Mouse (Mus musculus) MEL (cell line): ENCODE data around the gene Pfkfb3. TPM values are rescaled to one million over a fixed set of nuclear protein-coding genes. Genes with fewer than 3 reads are reported as not detected.

Experiments used
- DNase-seq: peaks from one replicate; pipeline ENCODE4 v3.0.0; 2011; ENCODE audit warnings: low read depth, low spot score
- H3K27ac ChIP-seq: 2 replicates; pipeline ENCODE4 v1.5.1; 2012; ENCODE audit warnings: low read depth, mild to moderate bottlenecking, control low read depth, low read length, moderate library complexity; ENCODE audit not compliant: control insufficient read depth
- H3K27me3 ChIP-seq, 2 experiments: fragments of 150-350 bp in 1 of 2; sonication (generic) in 1 of 2; 2 replicates each; pipeline ENCODE4 v1.6.1; 2012; ENCODE audit warnings: low read length in 2 of 2, mild to moderate bottlenecking in 2 of 2, improper control_type of control experiment in 1 of 2, moderate library complexity in 1 of 2; ENCODE audit not compliant: insufficient read depth in 2 of 2, control insufficient read depth in 1 of 2
- H3K36me3 ChIP-seq, 2 experiments: 2 replicates each; pipeline ENCODE4 v1.6.1; 2012 to 2014; ENCODE audit warnings: low read length in 2 of 2, improper control_type of control experiment in 1 of 2, inconsistent platforms in 1 of 2, mild to moderate bottlenecking in 1 of 2; ENCODE audit not compliant: insufficient read depth in 2 of 2, control insufficient read depth in 1 of 2
- H3K4me1 ChIP-seq, 2 experiments: fragments of 150-350 bp in 1 of 2; sonication (generic) in 1 of 2; 2 replicates each; pipeline ENCODE4 v1.6.1; 2012; ENCODE audit warnings: low read length in 2 of 2, improper control_type of control experiment in 1 of 2, mild to moderate bottlenecking in 1 of 2; ENCODE audit not compliant: insufficient read depth in 2 of 2, control insufficient read depth in 1 of 2
- H3K4me3 ChIP-seq, 2 experiments: fragments of 150-350 bp in 1 of 2; sonication (generic) in 1 of 2; 2 replicates each; pipeline ENCODE4 v1.5.1; 2012; ENCODE audit warnings: low read depth in 2 of 2, low read length in 2 of 2, mild to moderate bottlenecking in 2 of 2, moderate library complexity in 2 of 2, control low read depth in 1 of 2, improper control_type of control experiment in 1 of 2; ENCODE audit not compliant: control insufficient read depth in 1 of 2, insufficient read depth in 1 of 2
- H3K79me2 ChIP-seq: 2 replicates; pipeline ENCODE4 v1.6.1; 2012; ENCODE audit warnings: mild to moderate bottlenecking, low read length, moderate library complexity; ENCODE audit not compliant: control insufficient read depth, poor library complexity, insufficient read depth
- H3K9ac ChIP-seq: 2 replicates; pipeline ENCODE4 v1.6.1; 2012; ENCODE audit warnings: low read depth, mild to moderate bottlenecking, control low read depth, low read length, moderate library complexity; ENCODE audit not compliant: control insufficient read depth, poor library complexity, severe bottlenecking
- H3K9me3 ChIP-seq: fragments of 150-350 bp; sonication (generic); replicated peaks from 2 replicates; pipeline ENCODE4 v1.6.1; 2012; ENCODE audit warnings: mild to moderate bottlenecking, low read length, improper control_type of control experiment, moderate library complexity; ENCODE audit not compliant: insufficient read depth
- BHLHE40 ChIP-seq: IDR thresholded peaks from 2 replicates; pipeline ENCODE4 v1.6.1; 2012; ENCODE audit warnings: low read depth, mild to moderate bottlenecking, inconsistent platforms, low read length, improper control_type of control experiment, borderline replicate concordance
- CHD1 ChIP-seq: IDR thresholded peaks from 2 replicates; pipeline ENCODE4 v1.6.1; 2012; ENCODE audit warnings: low read depth, mild to moderate bottlenecking, inconsistent platforms, low read length, improper control_type of control experiment
- CHD2 ChIP-seq: IDR thresholded peaks from 2 replicates; pipeline ENCODE4 v1.6.1; 2011; ENCODE audit warnings: low read length, improper control_type of control experiment
- ELF1 ChIP-seq: IDR thresholded peaks from 2 replicates; pipeline ENCODE4 v1.6.1; 2014; ENCODE audit warnings: low read depth, mild to moderate bottlenecking, inconsistent platforms, low read length, improper control_type of control experiment, moderate library complexity
- ETS1 ChIP-seq: IDR thresholded peaks from 2 replicates; pipeline ENCODE4 v1.6.1; 2012; ENCODE audit warnings: low read depth, mild to moderate bottlenecking, inconsistent platforms, low read length, improper control_type of control experiment, moderate library complexity
- GABPA ChIP-seq: IDR thresholded peaks from 2 replicates; pipeline ENCODE4 v1.6.1; 2012; ENCODE audit warnings: low read depth, mild to moderate bottlenecking, inconsistent platforms, low read length, improper control_type of control experiment, moderate library complexity
- JUND ChIP-seq: IDR thresholded peaks from 2 replicates; pipeline ENCODE4 v1.6.1; 2011; ENCODE audit warnings: low read depth, mild to moderate bottlenecking, improper control_type of control experiment, low read length
- KAT2A ChIP-seq: conservative IDR thresholded peaks from 2 replicates; pipeline ENCODE4 v1.6.1; 2012; ENCODE audit warnings: low read depth, low read length, improper control_type of control experiment, inconsistent platforms
- MAFK ChIP-seq: IDR thresholded peaks from 2 replicates; pipeline ENCODE4 v1.6.1; 2011; ENCODE audit warnings: low read depth, mild to moderate bottlenecking, low read length, improper control_type of control experiment, borderline replicate concordance
- MAX ChIP-seq: IDR thresholded peaks from 2 replicates; pipeline ENCODE4 v1.6.1; 2011; ENCODE audit warnings: low read length, improper control_type of control experiment
- MAZ ChIP-seq: IDR thresholded peaks from 2 replicates; pipeline ENCODE4 v1.6.1; 2012; ENCODE audit warnings: low read depth, mild to moderate bottlenecking, inconsistent platforms, low read length, improper control_type of control experiment
- MEF2A ChIP-seq: IDR thresholded peaks from 2 replicates; pipeline ENCODE4 v1.6.1; 2014; ENCODE audit warnings: low read depth, mild to moderate bottlenecking, inconsistent platforms, low read length, improper control_type of control experiment; ENCODE audit not compliant: poor library complexity, insufficient replicate concordance, severe bottlenecking; ENCODE audit errors: extremely low read depth
- MXI1 ChIP-seq: IDR thresholded peaks from 2 replicates; pipeline ENCODE4 v1.6.1; 2011; ENCODE audit warnings: mild to moderate bottlenecking, low read depth, low read length, improper control_type of control experiment
- POLR2A ChIP-seq, 2 experiments: IDR thresholded peaks; 2 replicates each; pipeline ENCODE4 v1.6.1; 2011 to 2012; ENCODE audit warnings: low read length in 2 of 2, mild to moderate bottlenecking in 2 of 2, control low read depth in 1 of 2, improper control_type of control experiment in 1 of 2, low read depth in 1 of 2, moderate library complexity in 1 of 2; ENCODE audit not compliant: control insufficient read depth in 1 of 2, insufficient read depth in 1 of 2, poor library complexity in 1 of 2
- POLR2AphosphoS2 ChIP-seq: IDR thresholded peaks from 2 replicates; pipeline ENCODE4 v1.6.1; 2011; ENCODE audit warnings: low read length, improper control_type of control experiment
- RAD21 ChIP-seq: IDR thresholded peaks from 2 replicates; pipeline ENCODE4 v1.6.1; 2011; ENCODE audit warnings: mild to moderate bottlenecking, low read depth, low read length, improper control_type of control experiment
- SIN3A ChIP-seq: IDR thresholded peaks from 2 replicates; pipeline ENCODE4 v1.6.1; 2012; ENCODE audit warnings: low read length, improper control_type of control experiment, inconsistent platforms
- TBP ChIP-seq: IDR thresholded peaks from 2 replicates; pipeline ENCODE4 v1.8.0; 2011; ENCODE audit warnings: low read depth, low read length, improper control_type of control experiment
- TCF12 ChIP-seq: IDR thresholded peaks from 2 replicates; pipeline ENCODE4 v1.6.1; 2014; ENCODE audit warnings: low read depth, mild to moderate bottlenecking, inconsistent platforms, low read length, improper control_type of control experiment, moderate library complexity
- USF1 ChIP-seq: IDR thresholded peaks from 2 replicates; pipeline ENCODE4 v1.6.1; 2014; ENCODE audit warnings: low read depth, mild to moderate bottlenecking, inconsistent platforms, low read length, improper control_type of control experiment, moderate library complexity
- ZC3H11A ChIP-seq: IDR thresholded peaks from 2 replicates; pipeline ENCODE4 v1.6.1; 2012; ENCODE audit warnings: low read depth, mild to moderate bottlenecking, inconsistent platforms, low read length, improper control_type of control experiment
- ZNF384 ChIP-seq: IDR thresholded peaks from 2 replicates; pipeline ENCODE4 v1.6.1; 2012; ENCODE audit warnings: low read depth, mild to moderate bottlenecking, inconsistent platforms, low read length, improper control_type of control experiment
- polyA plus RNA-seq, 2 experiments: library from polyadenylated mRNA; stranded (reverse) in 1 of 2; unstranded in 1 of 2; fragments of >175 nt in 1 of 2; fragments of >200 nt in 1 of 2; gene quantifications; 2 replicates each; pipeline versions ENCODE4 v1.2.1 to v1.2.4; 2012; ENCODE audit warnings: low replicate concordance in 2 of 2, low read depth in 1 of 2; ENCODE audit not compliant: insufficient read length in 2 of 2, insufficient read depth in 1 of 2, missing spikeins in 1 of 2
- total RNA-seq: library from RNA; depleted of rRNA; stranded (reverse); fragments of 300-350 nt; gene quantifications from 2 replicates; pipeline ENCODE4 v1.2.3, GENCODE M21; 2012

Gene Pfkfb3
- total and polyA plus RNA-seq, 3 experiments = 9.9 to 13.8 TPM; not detected in 1

DNA sequence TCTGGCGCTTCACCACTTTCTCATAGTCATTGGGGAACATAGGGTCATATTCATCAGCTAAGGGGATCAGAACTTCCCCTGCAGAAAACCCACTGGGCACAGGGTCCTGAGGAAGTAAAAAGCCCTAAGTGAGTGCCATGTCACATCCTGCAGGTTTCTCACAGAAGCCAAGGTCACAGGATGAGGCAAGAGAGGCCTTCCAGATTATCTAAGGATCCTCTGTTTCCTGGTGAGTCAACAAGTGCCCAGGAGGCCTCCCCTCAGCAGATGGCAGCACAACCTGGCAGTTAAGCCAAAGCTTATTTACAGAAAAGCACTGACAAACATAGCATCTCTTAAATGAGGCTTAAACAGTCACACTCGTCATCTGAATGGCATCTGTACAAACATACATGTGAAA is 42.8 kb upstream of the Pfkfb3 start:
- Histone ChIP-seq H3K4me3 (no peak overlapping the region), H3K9me3 (no peaks in the 10 kb centered on the region), H3K27ac (no peak overlapping the region), H3K4me1 (peaks cover 0 to 3% of the 10 kb centered on the region in 2 experiments; a peak in 1 of 4 replicates), H3K36me3 (peaks cover 9 to 38% of the 10 kb centered on the region in 2 experiments), H3K9ac (no peak overlapping the region), H3K27me3 (no peaks in the 10 kb centered on the region), H3K79me2 (peaks cover 17% of the 10 kb centered on the region)
- TF ChIP-seq BHLHE40 (no peak), POLR2A (IDR thresholded peaks at IDR 0.05; ENCODE audit: control insufficient read depth in 1 of 2, insufficient read depth in 1 of 2, low read depth in 1 of 2, low read length in 2 of 2, poor library complexity in 1 of 2) (no peak), USF1 (no peak), CHD1 (no peak), SIN3A (no peak), JUND (no peak)
- no peak for DNase-seq

DNA sequence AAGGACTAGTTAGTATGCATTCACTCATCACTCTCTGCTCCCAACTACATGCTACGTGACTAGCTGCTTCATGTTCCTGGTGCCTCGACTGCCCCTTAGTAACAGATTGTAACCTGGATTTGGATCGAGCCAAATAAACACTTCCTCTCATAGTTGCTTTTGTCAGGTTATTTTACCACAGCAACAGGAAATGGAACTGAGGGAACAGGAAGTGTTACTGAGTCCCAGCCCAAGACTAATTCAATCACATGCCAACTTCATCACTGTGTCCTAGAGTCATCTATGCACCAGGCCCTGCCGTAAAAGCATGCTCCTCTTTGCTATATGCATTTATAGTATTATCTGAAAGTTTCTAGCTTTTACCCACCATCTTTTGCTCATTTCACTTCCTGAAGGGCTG is 34.1 kb upstream of the Pfkfb3 start:
- H3K79me2 ChIP-seq = no peaks in the 10 kb centered on the region
- no peak overlapping the region for H3K27ac ChIP-seq
- TF ChIP-seq CHD2 (no peak), POLR2A (IDR thresholded peaks at IDR 0.05; ENCODE audit: control insufficient read depth in 1 of 2, insufficient read depth in 1 of 2, low read depth in 1 of 2, low read length in 2 of 2, poor library complexity in 1 of 2) (no peak), RAD21 (no peak), MXI1 (no peak), TBP (no peak), MEF2A (no peak), MAZ (no peak), ELF1 (no peak), MAX (no peak), MAFK (no peak), ZC3H11A (no peak), CHD1 (no peak), ETS1 (no peak), GABPA (no peak), KAT2A (no peak), USF1 (no peak), TCF12 (no peak), ZNF384 (no peak), POLR2AphosphoS2 (no peak), SIN3A (no peak)
- no peak overlapping the region for H3K9ac ChIP-seq
- peaks cover 0 to 35% of the 10 kb centered on the region in 2 experiments; a peak in 2 of 4 replicates for H3K36me3 ChIP-seq
- no peaks in the 10 kb centered on the region for H3K4me1 ChIP-seq
- H3K9me3 ChIP-seq = no peaks in the 10 kb centered on the region
- DNase-seq = no peak
- no peaks in the 10 kb centered on the region for H3K27me3 ChIP-seq
- H3K4me3 ChIP-seq = no peak overlapping the region
